Mouse (Mus musculus) right cerebral cortex, postnatal 10 days (tissue): ENCODE measurements around the gene Slc36a4.

Experiments used
- DNase-seq, 2 experiments: peaks; one replicate each; pipeline ENCODE4 v3.0.0; 2021; ENCODE audit warnings: low spot score in 2 of 2

Slc36a4 gene

GRCm38 (mm10) chr9:15709599-15710381 is at the start of gene Slc36a4:
TSS of gene Slc36a4 (plus strand) at chr9:15709738.
- peak; percentile 82 for DNase-seq

GRCm38 (mm10) chr9:15664606-15665005 is 44.9 kb upstream of the Slc36a4 start:
- no peak for DNase-seq

GRCm38 (mm10) chr9:15669452-15669851 is 40.1 kb upstream of the Slc36a4 start:
- no peak for DNase-seq

- DNase-seq: no peak
Observed at GRCm38 (mm10) chr9:15670002-15670527, 39.5 kb upstream of the Slc36a4 start.

- DNase-seq: no peak
Observed at GRCm38 (mm10) chr9:15672251-15672650, 37.3 kb upstream of the Slc36a4 start.

- DNase-seq: peak; percentile 86 to 87
Observed at GRCm38 (mm10) chr9:15681855-15682466, 27.6 kb upstream of the Slc36a4 start.

GRCm38 (mm10) chr9:15685215-15685614 is 24.3 kb upstream of the Slc36a4 start:
- peak; percentile 64 to 80 for DNase-seq

- DNase-seq: no peak
Observed at GRCm38 (mm10) chr9:15687358-15687757, 22.2 kb upstream of the Slc36a4 start.

GRCm38 (mm10) chr9:15693847-15694246 is 15.7 kb upstream of the Slc36a4 start:
- DNase-seq: peak in 1 of 2 experiments; percentile 4

- peak in 1 of 2 experiments; percentile 14 for DNase-seq
Observed at GRCm38 (mm10) chr9:15694989-15695388, 14.5 kb upstream of the Slc36a4 start.

GRCm38 (mm10) chr9:15705706-15706105 is 3.8 kb upstream of the Slc36a4 start:
- peak in 1 of 2 experiments; percentile 15 for DNase-seq

- peak in 1 of 2 experiments; percentile 33 for DNase-seq
Observed at GRCm38 (mm10) chr9:15708979-15709598, 449 bp upstream of the Slc36a4 start.

- DNase-seq: peak in 1 of 2 experiments; percentile 23
Observed at GRCm38 (mm10) chr9:15710821-15711565, 1.5 kb downstream of the Slc36a4 start.

- peak in 1 of 2 experiments; percentile 18 for DNase-seq
Observed at GRCm38 (mm10) chr9:15711676-15712075, 2.1 kb downstream of the Slc36a4 start.

- DNase-seq: peak in 1 of 2 experiments; percentile 8
Observed at GRCm38 (mm10) chr9:15714792-15715191, 5.3 kb downstream of the Slc36a4 start.

- peak in 1 of 2 experiments; percentile 5 for DNase-seq
Observed at GRCm38 (mm10) chr9:15715193-15715989, 5.9 kb downstream of the Slc36a4 start.

- DNase-seq: no peak
Observed at GRCm38 (mm10) chr9:15717363-15717762, 7.8 kb downstream of the Slc36a4 start.

GRCm38 (mm10) chr9:15718295-15718694 is 8.8 kb downstream of the Slc36a4 start:
- DNase-seq: no peak

- peak in 1 of 2 experiments; percentile 16 for DNase-seq
Observed at GRCm38 (mm10) chr9:15719594-15719993, 10.1 kb downstream of the Slc36a4 start.

GRCm38 (mm10) chr9:15720556-15720955 is 11.0 kb downstream of the Slc36a4 start:
- peak in 1 of 2 experiments; percentile 12 for DNase-seq
